Mouse (Mus musculus): ENCODE results near the gene Olfr138. TPM values are rescaled to one million over a fixed set of nuclear protein-coding genes. Genes with fewer than 3 reads are reported as not detected.

Gene Olfr138
- not detected for total RNA-seq (2021)
- long read RNA-seq, experiment 1 = 0 reads
- long read RNA-seq, experiment 2 = 0 reads

DNA sequence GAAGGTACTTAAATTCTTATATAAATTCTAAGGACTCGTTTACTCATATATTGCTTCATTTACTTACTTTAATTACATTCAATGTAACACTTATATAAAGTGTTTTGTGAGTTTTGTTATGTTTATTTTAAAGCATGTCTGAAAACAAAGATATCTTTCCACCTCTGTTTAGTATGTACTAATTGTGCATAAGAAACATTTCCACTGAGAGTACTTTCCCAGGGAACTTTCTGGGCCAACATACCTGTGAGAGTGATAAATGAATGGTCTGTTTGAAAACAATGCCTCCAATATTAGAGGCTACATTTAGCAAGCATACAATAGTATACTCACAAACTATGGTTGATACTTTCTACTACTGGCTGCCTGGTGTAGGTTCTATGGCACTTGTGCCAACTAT is at the start of gene Olfr138:
Gene Olfr138 (plus strand): TSS at position 301 of the 400 bp plus-strand sequence.
- intact Hi-C loops (cut with DNase I) = no loop called here
- DNase-seq = no peak

DNA sequence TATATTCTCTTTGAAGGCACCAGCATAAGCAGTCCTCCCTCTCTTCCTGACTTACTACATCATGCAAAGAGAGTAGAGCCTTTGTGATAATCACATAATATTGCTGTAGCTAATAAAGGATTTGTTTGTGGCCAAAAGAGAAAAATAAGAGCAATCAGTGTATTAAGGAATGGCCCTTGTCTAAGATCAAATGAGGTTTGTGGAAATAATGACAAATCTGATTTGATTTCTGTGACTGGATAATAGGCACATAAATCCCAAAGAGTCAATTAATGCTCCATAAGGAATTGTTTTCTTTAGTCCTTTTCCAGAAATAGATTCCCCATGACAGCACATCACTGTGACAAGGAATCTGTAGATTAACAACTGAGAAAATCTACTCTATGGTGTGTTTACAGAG is 46.6 kb downstream of the Olfr138 start, which contains the start of gene Olfr137:
Gene Olfr137 (minus strand): TSS at position 101 of the 400 bp plus-strand sequence.
- intact Hi-C loops (cut with DNase I) = no loop called here

More for the DNA sequence above, 46.6 kb downstream of the Olfr138 start, which contains the start of gene Olfr137:
- no peak for DNase-seq

Other genes starting within 250 kb of the Olfr138 start
- gene Olfr129, start 201.0 kb upstream of the Olfr138 start, total RNA-seq (2021) = not detected
- gene Olfr130, start 197.1 kb upstream of the Olfr138 start, total RNA-seq (2021) = not detected
- gene Olfr131, start 172.3 kb upstream of the Olfr138 start, total RNA-seq (2021) = not detected
- not detected for gene Olfr132, start 126.5 kb upstream of the Olfr138 start, total RNA-seq (2021)
- gene Olfr133, start 115.8 kb upstream of the Olfr138 start, total RNA-seq (2021) = not detected
- not detected for gene Olfr134, start 89.6 kb upstream of the Olfr138 start, total RNA-seq (2021)
- gene Olfr135, start 56.7 kb upstream of the Olfr138 start, total RNA-seq (2021) = not detected
- gene Olfr137, start 46.5 kb downstream of the Olfr138 start, total RNA-seq (2021) = not detected
- not detected for gene Olfr136, start 68.8 kb downstream of the Olfr138 start, total RNA-seq (2021)
- not detected for gene Esp36, start 159.2 kb downstream of the Olfr138 start, total RNA-seq (2021)